Mouse (Mus musculus) C2C12 (cell line): ENCODE data around the gene Aadacl3.

Experiments
- CTCF ChIP-seq: IDR thresholded peaks from one replicate; pipeline ENCODE4 v1.5.1; 2011; ENCODE audit not compliant: control insufficient read depth, insufficient read depth, insufficient read length
- MYOD1 ChIP-seq: IDR thresholded peaks from one replicate; pipeline ENCODE4 v1.6.1; 2011; ENCODE audit warnings: low read depth; ENCODE audit not compliant: control insufficient read depth, insufficient read length
- USF1 ChIP-seq: IDR thresholded peaks from one replicate; pipeline ENCODE4 v1.6.1; 2011; ENCODE audit warnings: low read depth, mild to moderate bottlenecking, control low read depth, moderate library complexity

DNA sequence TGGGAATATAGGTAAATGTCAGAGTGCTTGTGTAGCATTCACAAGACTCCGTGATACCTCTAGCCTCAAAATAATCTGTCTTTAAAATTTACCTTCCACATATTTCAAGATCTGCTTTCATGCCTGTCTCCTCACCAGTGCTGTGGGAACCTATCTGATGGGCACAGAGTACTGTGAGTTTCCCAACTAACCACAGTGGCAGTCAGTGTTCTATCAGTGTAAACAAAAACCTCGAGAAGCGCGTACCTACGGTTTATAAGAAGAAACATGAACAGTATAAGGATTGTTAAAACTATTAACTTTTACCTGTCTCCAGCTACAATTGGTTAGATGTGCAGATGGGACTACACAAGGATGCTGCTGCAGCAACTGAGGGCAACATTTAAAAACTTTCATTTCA lies 30.3 kb downstream of the Aadacl3 start:
- no peak for TF ChIP-seq CTCF
- no peak for TF ChIP-seq USF1
- no peak for TF ChIP-seq MYOD1
